Mouse (Mus musculus) limb, embryonic 11.5 days (tissue): ENCODE measurements around the gene Trmo. TPM values are rescaled to one million over a fixed set of nuclear protein-coding genes. Genes with fewer than 3 reads are reported as not detected.

Source experiments
- ATAC-seq: fragments of 200-750 bp; cut with Nextera tagmentation; 2 replicates; pipeline ENCODE4 v1.8.0; 2017; ENCODE audit warnings: low read depth; ENCODE audit not compliant: insufficient number of reproducible peaks, low FRiP score, low TSS enrichment
- DNase-seq: peaks from one replicate; pipeline ENCODE4 v3.0.0-alpha.2; 2015; ENCODE audit warnings: low spot score
- H3K27ac ChIP-seq: fragments of 300-500 bp; sonication (generic); replicated peaks from 2 replicates; pipeline ENCODE4 v1.5.1; 2014; ENCODE audit warnings: low read depth, mild to moderate bottlenecking, low read length
- H3K27me3 ChIP-seq: fragments of 300-500 bp; sonication (generic); 2 replicates; pipeline ENCODE4 v1.6.1; 2014; ENCODE audit warnings: mild to moderate bottlenecking, low read length, mixed read lengths; ENCODE audit not compliant: control insufficient read depth, insufficient read depth
- H3K36me3 ChIP-seq: fragments of 300-500 bp; sonication (generic); 2 replicates; pipeline ENCODE4 v1.6.1; 2014; ENCODE audit warnings: mild to moderate bottlenecking, low read length, moderate library complexity, mixed read lengths; ENCODE audit not compliant: control insufficient read depth, insufficient read depth
- H3K4me1 ChIP-seq: fragments of 300-500 bp; sonication (generic); 2 replicates; pipeline ENCODE4 v1.6.1; 2014; ENCODE audit warnings: low read length, mixed read lengths; ENCODE audit not compliant: control insufficient read depth, insufficient read depth
- H3K4me2 ChIP-seq: fragments of 300-500 bp; sonication (generic); 2 replicates; pipeline ENCODE4 v1.6.1; 2014; ENCODE audit warnings: low read depth, mild to moderate bottlenecking, moderate library complexity; ENCODE audit not compliant: severe bottlenecking
- H3K4me3 ChIP-seq: fragments of 300-500 bp; sonication (generic); 2 replicates; pipeline ENCODE4 v1.5.1; 2014; ENCODE audit warnings: low read depth, low read length
- H3K9ac ChIP-seq: fragments of 300-500 bp; sonication (generic); 2 replicates; pipeline ENCODE4 v1.6.1; 2014; ENCODE audit warnings: mild to moderate bottlenecking, low read length
- H3K9me3 ChIP-seq: fragments of 300-500 bp; sonication (generic); 2 replicates; pipeline ENCODE4 v1.6.1; 2016; ENCODE audit warnings: low read length; ENCODE audit not compliant: control insufficient read depth
- WGBS: fragments of 180-500 bp; shearing (Covaris S2); extraction: QIAGEN DNeasy Blood & Tissue Kit; methylation state at CpG from one replicate; pipeline ENCODE4 v1.1.7; 2014; 5-methylcytosine and 5-hydroxymethylcytosine counted together
- polyA plus RNA-seq: library from polyadenylated mRNA; unstranded; fragments of >200 nt; fragmentation: Nextera tagmentation; extraction: Ambion mirVana; gene quantifications from 2 replicates; pipeline ENCODE4 v1.2.1, GENCODE M21; 2014

Trmo gene
- polyA plus RNA-seq, 1 experiment from 2014 or later = 11.0 TPM

GRCm38 (mm10) chr4:46347141-46347540 lies 42.1 kb downstream of the Trmo start:
- Histone ChIP-seq H3K9me3 (no peaks in the 10 kb centered on the region), H3K4me2 (no peak overlapping the region), H3K4me3 (no peak overlapping the region), H3K36me3 (no peaks in the 10 kb centered on the region), H3K4me1 (no peaks in the 10 kb centered on the region), H3K27me3 (peaks cover 88% of the 10 kb centered on the region), H3K9ac (no peak overlapping the region), H3K27ac (no peak overlapping the region)
- WGBS = 8% methylated on average over 4 of the region's 4 CpGs
- DNase-seq = peak; percentile 42
- ATAC-seq = no peak

GRCm38 (mm10) chr4:46346221-46346620 lies 43.0 kb downstream of the Trmo start:
- Histone ChIP-seq H3K9ac (no peak overlapping the region), H3K9me3 (no peaks in the 10 kb centered on the region), H3K4me3 (no peak overlapping the region), H3K27ac (no peak overlapping the region), H3K36me3 (no peaks in the 10 kb centered on the region), H3K4me2 (no peak overlapping the region), H3K4me1 (no peaks in the 10 kb centered on the region), H3K27me3 (peaks cover 90% of the 10 kb centered on the region)
- ATAC-seq (no peak), DNase-seq (no peak)
- 26% methylated on average over 6 of the region's 6 CpGs for WGBS

GRCm38 (mm10) chr4:46345773-46346100 lies 43.5 kb downstream of the Trmo start:
- H3K9ac ChIP-seq = no peak overlapping the region
- no peak overlapping the region for H3K27ac ChIP-seq
- no peaks in the 10 kb centered on the region for H3K36me3 ChIP-seq
- DNase-seq (peak; percentile 36), ATAC-seq (no peak)
- peaks cover 91% of the 10 kb centered on the region for H3K27me3 ChIP-seq
- no peaks in the 10 kb centered on the region for H3K4me1 ChIP-seq
- no peak overlapping the region for H3K4me2 ChIP-seq
- no peak overlapping the region for H3K4me3 ChIP-seq
- 20% methylated on average over 3 of the region's 3 CpGs for WGBS
- H3K9me3 ChIP-seq = no peaks in the 10 kb centered on the region

- no peak overlapping the region for H3K9ac ChIP-seq
- no peak for ATAC-seq
- no peaks in the 10 kb centered on the region for H3K9me3 ChIP-seq
- no peaks in the 10 kb centered on the region for H3K4me1 ChIP-seq
- 0 out of 2 replicates have a peak overlapping the region, but pooled peaks have one; percentile 31 for H3K4me2 ChIP-seq
- 4% methylated on average over 66 of the region's 67 CpGs for WGBS
- no peak overlapping the region for H3K4me3 ChIP-seq
- H3K27ac ChIP-seq = no peak overlapping the region
- no peaks in the 10 kb centered on the region for H3K36me3 ChIP-seq
- DNase-seq = peak; percentile 60
- H3K27me3 ChIP-seq = peaks cover 92% of the 10 kb centered on the region
These were observed 44.0 kb downstream of the Trmo start for GRCm38 (mm10) chr4:46345056-46345772.

- no peak overlapping the region for H3K9ac ChIP-seq
- H3K9me3 ChIP-seq = no peaks in the 10 kb centered on the region
- ATAC-seq (no peak), DNase-seq (peak; percentile 66)
- H3K27me3 ChIP-seq = peaks cover 94% of the 10 kb centered on the region
- H3K27ac ChIP-seq = no peak overlapping the region
- no peaks in the 10 kb centered on the region for H3K4me1 ChIP-seq
- peak overlapping the region; percentile 20 for H3K4me3 ChIP-seq
- 1% methylated on average over 28 of the region's 51 CpGs for WGBS
- peak overlapping the region; percentile 31 for H3K4me2 ChIP-seq
- H3K36me3 ChIP-seq = no peaks in the 10 kb centered on the region
These were observed 44.9 kb downstream of the Trmo start for GRCm38 (mm10) chr4:46344288-46344687.

GRCm38 (mm10) chr4:46343596-46344260 lies 45.5 kb downstream of the Trmo start, which contains the start of gene Foxe1:
Gene Foxe1 (plus strand): TSS chr4:46343609.
- Histone ChIP-seq H3K27ac (no peak within 1 kb of the TSS), H3K27me3 (peaks cover 94% of the 10 kb centered on the region), H3K36me3 (no peaks in the 10 kb centered on the region), H3K4me2 (peak within 1 kb of the TSS; percentile 31), H3K4me1 (no peaks in the 10 kb centered on the region), H3K9ac (0 out of 2 replicates have a peak within 1 kb of the TSS, but pooled peaks have one; percentile 22), H3K4me3 (peak within 1 kb of the TSS; percentile 20), H3K9me3 (no peaks in the 10 kb centered on the region)
- no peak for ATAC-seq
- under 1% methylated on average over 64 of the region's 70 CpGs for WGBS
- peak; percentile 57 for DNase-seq

- no peaks in the 10 kb centered on the region for H3K4me1 ChIP-seq
- no peak overlapping the region for H3K27ac ChIP-seq
- peak; percentile 63 for DNase-seq
- H3K9me3 ChIP-seq = no peaks in the 10 kb centered on the region
- no peak overlapping the region for H3K4me2 ChIP-seq
- 0 out of 2 replicates have a peak overlapping the region, but pooled peaks have one; percentile 22 for H3K9ac ChIP-seq
- under 1% methylated on average over 28 of the region's 28 CpGs for WGBS
- H3K27me3 ChIP-seq = peaks cover 95% of the 10 kb centered on the region
- H3K36me3 ChIP-seq = no peaks in the 10 kb centered on the region
- no peak overlapping the region for H3K4me3 ChIP-seq
- no peak for ATAC-seq
These were observed 46.4 kb downstream of the Trmo start for GRCm38 (mm10) chr4:46342711-46343286.

GRCm38 (mm10) chr4:46341831-46342680 lies 47.2 kb downstream of the Trmo start:
- WGBS = 12% methylated on average over 22 of the region's 22 CpGs
- H3K9me3 ChIP-seq = no peaks in the 10 kb centered on the region
- H3K4me3 ChIP-seq = no peak overlapping the region
- 0 out of 2 replicates have a peak overlapping the region, but pooled peaks have one; percentile 8 for H3K4me2 ChIP-seq
- no peak overlapping the region for H3K27ac ChIP-seq
- H3K4me1 ChIP-seq = no peaks in the 10 kb centered on the region
- ATAC-seq (no peak), DNase-seq (peak; percentile 28)
- H3K27me3 ChIP-seq = peaks cover 95% of the 10 kb centered on the region
- no peak overlapping the region for H3K9ac ChIP-seq
- H3K36me3 ChIP-seq = no peaks in the 10 kb centered on the region
